Mouse (Mus musculus) hindbrain, embryonic 16.5 days (tissue): ENCODE measurements around the gene Chfr. TPM values are rescaled to one million over a fixed set of nuclear protein-coding genes. Genes with fewer than 3 reads are reported as not detected.
A peak's percentile ranks its signal among the peaks of the same experiment; 100 is the strongest.

ENCODE experiments used
- ATAC-seq: fragments of 200-750 bp; cut with Nextera tagmentation; 2 replicates; pipeline ENCODE4 v1.8.0; 2017; ENCODE audit warnings: moderate TSS enrichment, moderate library complexity
- H3K27ac ChIP-seq: fragments of 300-500 bp; sonication (generic); 2 replicates; pipeline ENCODE4 v1.5.1; 2014; ENCODE audit warnings: low read depth, mild to moderate bottlenecking, control low read depth, low read length, moderate library complexity
- H3K27me3 ChIP-seq: fragments of 300-500 bp; sonication (generic); replicated peaks from 2 replicates; pipeline ENCODE4 v1.6.1; 2014; ENCODE audit warnings: low read length; ENCODE audit not compliant: control insufficient read depth, insufficient read depth
- H3K36me3 ChIP-seq: fragments of 300-500 bp; sonication (generic); 2 replicates; pipeline ENCODE4 v1.6.1; 2014; ENCODE audit warnings: mild to moderate bottlenecking, low read length, moderate library complexity, mixed read lengths; ENCODE audit not compliant: control insufficient read depth, insufficient read depth
- H3K4me1 ChIP-seq: fragments of 300-500 bp; sonication (generic); 2 replicates; pipeline ENCODE4 v1.6.1; 2014; ENCODE audit warnings: low read depth, low read length; ENCODE audit not compliant: control insufficient read depth, insufficient read depth
- H3K4me2 ChIP-seq: fragments of 300-500 bp; sonication (generic); 2 replicates; pipeline ENCODE4 v1.6.1; 2014; ENCODE audit warnings: mild to moderate bottlenecking, low read length, control low read depth, moderate library complexity
- H3K4me3 ChIP-seq: fragments of 300-500 bp; sonication (generic); 2 replicates; pipeline ENCODE4 v1.5.1; 2014; ENCODE audit warnings: mild to moderate bottlenecking, low read length, control low read depth, moderate library complexity
- H3K9ac ChIP-seq: fragments of 300-500 bp; sonication (generic); 2 replicates; pipeline ENCODE4 v1.6.1; 2014; ENCODE audit warnings: low read depth, mild to moderate bottlenecking, control low read depth, low read length, moderate library complexity
- H3K9me3 ChIP-seq: fragments of 300-500 bp; sonication (generic); 2 replicates; pipeline ENCODE4 v1.6.1; 2014; ENCODE audit warnings: mild to moderate bottlenecking, low read length, moderate library complexity; ENCODE audit not compliant: control insufficient read depth
- WGBS: fragments of 180-500 bp; shearing (Covaris S2); extraction: QIAGEN DNeasy Blood & Tissue Kit; methylation state at CpG from one replicate; pipeline ENCODE4 v1.1.7; 2014; 5-methylcytosine and 5-hydroxymethylcytosine counted together
- polyA plus RNA-seq: library from polyadenylated mRNA; unstranded; fragments of >200 nt; fragmentation: Nextera tagmentation; extraction: Ambion mirVana; gene quantifications from 2 replicates; pipeline ENCODE4 v1.2.1, GENCODE M21; 2015

Gene Chfr
- polyA plus RNA-seq, 1 experiment from 2014 or later = 70.9 TPM

DNA sequence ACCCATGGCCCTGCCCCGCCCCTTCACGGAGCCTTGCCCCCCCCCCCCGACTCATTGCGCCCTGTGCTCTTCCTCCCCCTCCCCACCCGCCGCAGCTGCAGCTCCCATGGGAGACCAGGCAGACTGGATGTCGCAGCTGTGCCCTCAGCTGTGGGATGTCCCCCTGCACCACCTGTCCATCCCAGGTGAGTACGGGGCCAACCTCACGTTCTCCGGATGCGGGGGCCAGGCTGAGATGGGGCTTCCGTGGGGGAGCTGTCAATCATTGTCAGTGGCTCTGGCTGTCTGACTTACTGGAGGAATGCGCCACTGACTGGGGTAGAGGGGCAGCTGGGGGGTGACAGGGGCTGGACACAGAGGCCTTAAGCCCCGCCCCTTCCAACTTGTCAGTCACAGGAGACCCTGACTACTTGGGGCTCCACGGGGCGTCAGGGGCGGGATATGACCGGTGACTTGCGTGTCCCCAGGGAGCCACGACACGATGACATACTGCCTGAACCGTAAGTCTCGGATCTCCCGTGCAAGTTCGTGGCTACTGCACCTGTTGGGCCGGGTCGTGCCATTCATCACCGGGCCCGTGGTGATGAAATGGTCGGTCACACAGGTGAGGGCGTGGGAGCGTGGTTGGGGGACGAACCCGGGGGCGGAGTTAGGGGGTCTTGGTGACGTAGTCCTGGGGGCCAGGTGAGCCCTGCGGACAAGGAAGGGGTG is 34.6 kb upstream of the Chfr start:
- H3K9ac ChIP-seq = peak overlapping the region; percentile 61
- 1% methylated on average over 34 of the region's 37 CpGs for WGBS
- peak; percentile 41 for ATAC-seq

GRCm38 (mm10) chr5:110101716-110102347 is 33.8 kb upstream of the Chfr start:
- H3K9ac ChIP-seq = peak overlapping the region; percentile 61
- H3K4me1 ChIP-seq = peaks cover 27% of the 10 kb centered on the region
- WGBS = 16% methylated on average over 34 of the region's 34 CpGs
- no peaks in the 10 kb centered on the region; the same call in 1 of the 2 replicates for H3K9me3 ChIP-seq
- peak overlapping the region; percentile 46 for H3K4me3 ChIP-seq
- H3K27ac ChIP-seq = no peak overlapping the region; the same call in 1 of the 2 replicates
- H3K27me3 ChIP-seq = no peaks in the 10 kb centered on the region
- H3K4me2 ChIP-seq = peak overlapping the region; percentile 87
- ATAC-seq = peak; percentile 66
- peaks cover 28% of the 10 kb centered on the region for H3K36me3 ChIP-seq

More for the DNA sequence above, 34.6 kb upstream of the Chfr start:
- H3K4me3 ChIP-seq = peak overlapping the region; percentile 46
- peak overlapping the region; percentile 87 for H3K4me2 ChIP-seq
- peaks cover 20% of the 10 kb centered on the region for H3K4me1 ChIP-seq
- peaks cover 26% of the 10 kb centered on the region for H3K36me3 ChIP-seq
- no peak overlapping the region; the same call in 1 of the 2 replicates for H3K27ac ChIP-seq
- no peaks in the 10 kb centered on the region for H3K27me3 ChIP-seq
- H3K9me3 ChIP-seq = no peaks in the 10 kb centered on the region; the same call in 1 of the 2 replicates

- no peak overlapping the region for H3K27ac ChIP-seq
- H3K4me3 ChIP-seq = no peak overlapping the region
- WGBS = 92% methylated on average over 13 of the region's 13 CpGs
- no peak overlapping the region for H3K4me2 ChIP-seq
- H3K27me3 ChIP-seq = no peaks in the 10 kb centered on the region
- H3K4me1 ChIP-seq = peaks cover 29% of the 10 kb centered on the region
- no peak overlapping the region for H3K9ac ChIP-seq
- no peak for ATAC-seq
- peaks cover 28% of the 10 kb centered on the region for H3K36me3 ChIP-seq
- no peaks in the 10 kb centered on the region; the same call in 1 of the 2 replicates for H3K9me3 ChIP-seq
These were observed 33.2 kb upstream of the Chfr start for GRCm38 (mm10) chr5:110102429-110102828.

DNA sequence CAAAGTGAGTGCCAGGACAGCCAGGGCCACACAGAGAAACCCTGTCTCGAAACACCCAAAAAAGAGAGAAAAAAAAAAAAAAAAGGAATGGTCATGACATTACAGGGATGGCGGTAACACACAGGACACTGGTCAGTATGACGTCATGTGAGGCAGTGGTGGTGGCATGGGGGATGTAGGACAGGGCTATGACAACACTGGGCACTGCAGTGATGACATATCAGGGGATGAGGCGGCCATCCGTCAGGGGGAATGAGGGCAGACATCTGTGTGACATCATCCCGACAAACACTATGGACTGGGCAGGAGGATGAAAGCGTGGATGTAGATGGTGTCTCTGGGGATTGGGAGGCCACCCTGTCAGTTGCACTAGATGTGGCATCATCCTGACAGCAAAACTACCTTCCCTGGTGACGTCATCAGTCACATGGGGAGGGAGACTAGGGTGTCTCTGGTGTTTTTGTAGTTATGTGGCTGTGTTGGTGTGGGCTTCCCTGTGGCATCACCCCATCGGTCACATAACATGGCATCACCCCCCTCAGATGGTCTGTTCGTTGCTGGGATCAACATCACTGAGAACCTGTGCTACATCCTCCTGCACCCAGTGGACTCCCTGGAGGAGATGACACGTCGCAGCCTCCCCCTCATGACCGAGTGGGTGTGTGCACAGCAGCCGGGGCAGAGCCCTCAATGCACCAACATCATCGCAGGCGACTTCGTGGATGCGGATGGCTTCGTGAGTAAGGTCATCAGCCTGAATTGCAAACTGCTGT is 32.6 kb upstream of the Chfr start:
- no peaks in the 10 kb centered on the region; the same call in 1 of the 2 replicates for H3K9me3 ChIP-seq
- no peak overlapping the region for H3K9ac ChIP-seq
- no peak overlapping the region for H3K4me3 ChIP-seq
- WGBS = 95% methylated on average over 19 of the region's 19 CpGs
- ATAC-seq = no peak
- H3K27ac ChIP-seq = no peak overlapping the region
- H3K36me3 ChIP-seq = peaks cover 28% of the 10 kb centered on the region
- H3K4me2 ChIP-seq = no peak overlapping the region
- H3K27me3 ChIP-seq = no peaks in the 10 kb centered on the region
- peaks cover 29% of the 10 kb centered on the region for H3K4me1 ChIP-seq

- no peak overlapping the region for H3K27ac ChIP-seq
- no peaks in the 10 kb centered on the region for H3K27me3 ChIP-seq
- no peak overlapping the region for H3K4me2 ChIP-seq
- H3K9me3 ChIP-seq = no peaks in the 10 kb centered on the region; the same call in 1 of the 2 replicates
- H3K4me3 ChIP-seq = no peak overlapping the region
- WGBS = 94% methylated on average over 27 of the region's 27 CpGs
- H3K9ac ChIP-seq = no peak overlapping the region
- no peak for ATAC-seq
- H3K4me1 ChIP-seq = peaks cover 29% of the 10 kb centered on the region
- H3K36me3 ChIP-seq = peaks cover 28% of the 10 kb centered on the region
These were observed 31.6 kb upstream of the Chfr start for GRCm38 (mm10) chr5:110103901-110104615.

GRCm38 (mm10) chr5:110104616-110105380 is 30.8 kb upstream of the Chfr start:
- H3K4me3 ChIP-seq = no peak overlapping the region
- no peak overlapping the region for H3K9ac ChIP-seq
- H3K36me3 ChIP-seq = peaks cover 28% of the 10 kb centered on the region
- no peak overlapping the region for H3K27ac ChIP-seq
- no peak for ATAC-seq
- peaks cover 29% of the 10 kb centered on the region for H3K4me1 ChIP-seq
- H3K27me3 ChIP-seq = no peaks in the 10 kb centered on the region
- no peaks in the 10 kb centered on the region; the same call in 1 of the 2 replicates for H3K9me3 ChIP-seq
- no peak overlapping the region for H3K4me2 ChIP-seq
- WGBS = 96% methylated on average over 36 of the region's 36 CpGs

DNA sequence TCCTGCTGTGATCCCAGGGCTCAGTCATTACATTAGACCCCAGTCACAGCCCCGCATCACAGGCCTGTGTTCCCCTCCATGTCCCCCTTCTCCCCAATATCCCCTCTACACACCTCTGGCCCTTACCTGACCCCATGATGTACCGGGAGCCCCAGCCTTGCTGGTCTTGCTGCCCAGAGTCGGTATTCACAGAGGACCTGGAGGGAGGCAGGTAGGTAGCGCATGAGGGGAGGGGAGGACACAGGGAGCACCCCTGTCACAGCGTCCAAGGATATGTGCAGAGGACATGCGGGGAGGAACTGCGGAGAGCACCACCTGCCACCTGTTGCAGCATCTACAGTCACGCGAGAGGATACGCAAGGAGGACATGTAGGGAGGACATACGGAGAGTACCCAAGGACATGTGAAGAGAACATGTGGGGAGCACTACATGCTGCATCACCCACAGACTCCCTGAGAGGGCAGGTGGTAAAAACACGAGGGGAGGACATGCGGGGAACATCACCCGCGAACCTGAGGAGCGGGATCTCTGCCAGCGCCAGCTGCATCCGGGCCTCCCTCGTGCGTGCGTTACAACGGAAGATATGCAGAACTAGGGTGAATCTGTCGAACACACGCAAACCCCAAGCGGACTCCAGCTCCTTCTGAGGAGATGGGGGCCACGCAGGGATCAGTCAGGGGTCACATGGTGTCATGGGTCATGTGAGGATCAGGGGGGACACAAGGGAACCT is 29.3 kb upstream of the Chfr start:
- no peaks in the 10 kb centered on the region for H3K27me3 ChIP-seq
- peaks cover 28% of the 10 kb centered on the region for H3K36me3 ChIP-seq
- no peak overlapping the region for H3K27ac ChIP-seq
- peak overlapping the region; percentile 75 for H3K4me3 ChIP-seq
- WGBS = 95% methylated on average over 26 of the region's 26 CpGs
- H3K9ac ChIP-seq = peak overlapping the region; percentile 85; the same call in 1 of the 2 replicates
- ATAC-seq = no peak
- H3K9me3 ChIP-seq = no peaks in the 10 kb centered on the region; the same call in 1 of the 2 replicates
- peaks cover 21% of the 10 kb centered on the region for H3K4me1 ChIP-seq
- peak overlapping the region; percentile 94 for H3K4me2 ChIP-seq
